Mouse (Mus musculus) cerebellum, adult 18-20 months (tissue): Measurements from ENCODE around the gene Aplp1.

ENCODE experiments used
- DNase-seq, 2 experiments: peaks; one replicate each; pipeline ENCODE4 v3.0.0; 2021

Aplp1 gene

GRCm38 (mm10) chr7:30408639-30409038 lies 36.7 kb downstream of the Aplp1 start:
- DNase-seq = no peak

- DNase-seq = no peak
Measured at GRCm38 (mm10) chr7:30402343-30402742, 43.0 kb downstream of the Aplp1 start.

- no peak for DNase-seq
Measured at GRCm38 (mm10) chr7:30399671-30400070, 45.7 kb downstream of the Aplp1 start.

GRCm38 (mm10) chr7:30394871-30395270 lies 50.5 kb downstream of the Aplp1 start:
- DNase-seq = no peak

- no peak for DNase-seq
Measured at GRCm38 (mm10) chr7:30394379-30394778, 51.0 kb downstream of the Aplp1 start.

DNA sequence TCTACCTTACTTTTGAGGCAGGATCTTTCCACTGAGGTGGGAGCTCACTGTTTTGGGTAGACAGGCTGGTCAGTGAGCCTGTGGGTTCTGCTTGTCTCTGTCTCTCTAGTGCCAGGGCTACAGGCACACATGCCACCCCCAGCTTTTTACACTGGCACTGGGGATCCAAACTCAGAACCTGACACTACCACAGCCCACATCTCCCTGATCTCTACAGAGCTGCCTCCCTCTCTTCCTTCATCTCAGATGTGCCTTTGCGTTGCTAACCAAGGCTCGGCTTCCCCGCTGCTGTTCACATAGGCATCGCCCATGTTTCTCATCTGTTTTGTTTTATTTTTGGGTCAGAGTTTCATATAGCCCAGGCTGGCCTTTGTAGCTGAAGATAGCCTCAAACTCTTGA lies 51.7 kb downstream of the Aplp1 start:
- no peak for DNase-seq

DNA sequence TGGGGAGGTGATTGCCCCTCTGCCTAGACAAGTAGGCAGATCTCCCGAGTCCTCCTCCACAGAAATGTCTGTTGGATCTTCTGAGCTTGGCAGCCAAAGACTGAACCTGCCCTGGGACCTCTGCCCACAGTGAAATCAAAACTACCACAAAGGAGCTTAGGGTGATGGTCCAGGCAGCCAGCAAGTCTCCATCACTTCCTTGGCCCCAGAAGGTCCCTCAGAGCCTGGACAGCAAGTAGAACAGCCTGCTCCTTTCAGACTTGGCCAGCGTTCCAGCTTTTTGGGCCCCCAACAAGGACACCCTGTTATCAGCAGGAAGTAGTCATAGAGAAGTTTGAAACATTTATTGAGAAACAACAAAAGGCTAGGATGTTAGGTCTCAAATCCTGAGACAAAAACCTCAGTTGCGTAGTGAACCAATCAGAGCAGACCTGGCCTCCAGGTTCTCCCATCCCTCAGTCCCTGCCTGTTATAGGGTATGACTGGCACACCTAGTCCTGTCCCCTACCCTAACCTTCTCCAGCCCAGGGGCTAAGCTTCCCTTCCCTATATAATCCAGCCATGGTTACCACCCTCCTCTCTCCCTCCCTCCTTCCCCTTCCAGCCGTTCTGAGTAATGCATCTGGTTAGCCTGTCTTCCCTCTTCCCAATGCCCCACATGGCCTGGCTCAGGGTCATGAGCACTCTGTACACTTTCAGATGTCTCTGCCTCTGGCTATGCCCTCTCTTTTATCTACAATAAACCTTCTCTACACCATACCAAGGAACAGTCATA lies 52.4 kb downstream of the Aplp1 start:
- DNase-seq = no peak
